Mouse (Mus musculus) adrenal gland, postnatal 36 days (tissue): Measurements from ENCODE around the gene Smad3. TPM values are rescaled to one million over a fixed set of nuclear protein-coding genes. Genes with fewer than 3 reads are reported as not detected.

Experiments
- total RNA-seq, 2 experiments: library from RNA; stranded (reverse); gene quantifications; 2 replicates each; pipeline ENCODE4 v1.2.3; 2021

Gene Smad3
- total RNA-seq, 2 experiments from 2014 or later: 28.6 to 48.3 TPM

Other genes starting within 250 kb of the Smad3 start
- gene Iqch, start 155.5 kb downstream of the Smad3 start, total RNA-seq: not detected
- gene Aagab, start 155.3 kb downstream of the Smad3 start, total RNA-seq: 10 to 100 TPM; 33.4 to 34.6 TPM